Mouse (Mus musculus): ENCODE results near the gene Asrgl1.
"Not testable (repeated sequence)": the region's sequence is repeated elsewhere in the genome, so short reads cannot be mapped to it uniquely, and the experiment has no call there.

Asrgl1 gene

GRCm38 (mm10) chr19:9135512-9136331 lies at the start of gene Asrgl1:
Gene Asrgl1, minus strand, starts transcription at chr19:9135636.
- peak; percentile 95 for DNase-seq (ENCODE audit: low spot score)

- no peak for DNase-seq (ENCODE audit: low spot score)
These were observed 10.8 kb upstream of the Asrgl1 start for GRCm38 (mm10) chr19:9146214-9146613.

- DNase-seq (ENCODE audit: low spot score), result no peak
These were observed 8.2 kb upstream of the Asrgl1 start for GRCm38 (mm10) chr19:9143639-9144125.

- no peak for DNase-seq (ENCODE audit: low spot score)
These were observed 7.8 kb upstream of the Asrgl1 start for GRCm38 (mm10) chr19:9143230-9143629.

- not testable (repeated sequence) for DNase-seq (ENCODE audit: low spot score)
These were observed 4.9 kb upstream of the Asrgl1 start for GRCm38 (mm10) chr19:9140361-9140760.

- no peak for DNase-seq (ENCODE audit: low spot score)
These were observed 1.7 kb upstream of the Asrgl1 start for GRCm38 (mm10) chr19:9137159-9137558.

- DNase-seq (ENCODE audit: low spot score), result peak; percentile 66
These were observed 507 bp downstream of the Asrgl1 start for GRCm38 (mm10) chr19:9134746-9135511.

GRCm38 (mm10) chr19:9129996-9130395 lies 5.4 kb downstream of the Asrgl1 start:
- no peak for DNase-seq (ENCODE audit: low spot score)

GRCm38 (mm10) chr19:9128499-9129194 lies 6.8 kb downstream of the Asrgl1 start:
- no peak for DNase-seq (ENCODE audit: low spot score)

GRCm38 (mm10) chr19:9123986-9124385 lies 11.4 kb downstream of the Asrgl1 start:
- DNase-seq (ENCODE audit: low spot score), result not testable (repeated sequence)

- DNase-seq (ENCODE audit: low spot score), result no peak
These were observed 13.0 kb downstream of the Asrgl1 start for GRCm38 (mm10) chr19:9122390-9122789.

- DNase-seq (ENCODE audit: low spot score), result no peak
These were observed 15.6 kb downstream of the Asrgl1 start for GRCm38 (mm10) chr19:9119655-9120425.

- DNase-seq (ENCODE audit: low spot score), result no peak
These were observed 18.2 kb downstream of the Asrgl1 start for GRCm38 (mm10) chr19:9117275-9117674.

- DNase-seq (ENCODE audit: low spot score), result no peak
These were observed 19.2 kb downstream of the Asrgl1 start for GRCm38 (mm10) chr19:9116268-9116667.

- no peak for DNase-seq (ENCODE audit: low spot score)
These were observed 23.4 kb downstream of the Asrgl1 start for GRCm38 (mm10) chr19:9112043-9112442.

GRCm38 (mm10) chr19:9110182-9110869 lies 25.1 kb downstream of the Asrgl1 start:
- DNase-seq (ENCODE audit: low spot score), result peak; percentile 87

- no peak for DNase-seq (ENCODE audit: low spot score)
These were observed 26.9 kb downstream of the Asrgl1 start for GRCm38 (mm10) chr19:9108536-9108935.

- no peak for DNase-seq (ENCODE audit: low spot score)
These were observed 28.1 kb downstream of the Asrgl1 start for GRCm38 (mm10) chr19:9107379-9107755.

- DNase-seq (ENCODE audit: low spot score), result peak; percentile 35
These were observed 28.6 kb downstream of the Asrgl1 start for GRCm38 (mm10) chr19:9106751-9107378.

- DNase-seq (ENCODE audit: low spot score), result no peak
These were observed 29.3 kb downstream of the Asrgl1 start for GRCm38 (mm10) chr19:9106096-9106495.

All from embryo, embryonic 10 days (tissue).